Mouse (Mus musculus): ENCODE measurements at regions not wholly inside any gene's neighbourhood (a gene's known extent, or its start where the extent isn't known, plus 50 kb on each side); places are given as distances from the start of the nearest gene placed in this dataset.
"Not testable (repeated sequence)": the region's sequence is repeated elsewhere in the genome, so short reads cannot be mapped to it uniquely, and the experiment has no call there.

DNA sequence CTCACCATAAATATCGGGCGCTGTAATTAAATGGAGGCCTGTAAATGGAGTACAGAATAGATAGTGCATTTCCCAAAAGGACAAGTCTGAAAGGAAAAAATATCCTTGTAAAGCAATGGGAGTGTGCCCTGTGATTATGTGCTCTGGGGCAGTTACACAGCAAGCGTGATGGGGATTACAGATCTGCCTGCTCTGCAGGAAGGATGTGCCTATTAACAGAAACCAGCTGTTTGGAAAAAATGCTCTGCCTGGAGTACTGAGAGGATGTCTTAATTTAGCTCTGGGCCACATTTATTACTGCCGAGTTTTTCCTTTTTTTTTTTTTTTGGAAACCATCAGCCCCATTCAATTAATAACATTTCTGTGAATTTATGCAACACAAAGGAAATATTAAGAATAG, 344.9 kb upstream of the Tpk1 start:
- peak; percentile 26 for DNase-seq (ENCODE audit: low spot score)

DNA sequence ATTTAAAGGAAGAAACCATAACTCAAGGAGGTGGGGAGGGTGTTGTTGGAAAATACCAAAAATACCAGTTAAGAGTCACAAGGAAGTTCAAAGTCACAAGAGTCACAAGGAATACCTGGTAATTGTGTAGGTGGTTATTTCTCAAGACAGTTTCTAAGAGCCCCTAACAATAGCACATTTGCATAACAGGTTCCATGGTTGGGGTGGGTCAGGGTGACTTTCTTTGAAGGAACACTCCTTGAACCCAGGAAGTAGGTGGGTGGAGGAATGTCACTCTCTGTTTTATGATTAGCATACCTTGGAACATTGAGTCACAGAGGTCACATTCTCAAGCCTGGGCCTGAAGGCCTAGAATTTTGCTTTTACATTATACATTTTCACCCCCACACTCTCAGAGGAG, 341.1 kb upstream of the Tpk1 start:
- DNase-seq (ENCODE audit: low spot score), result not testable (repeated sequence)

Data from embryo, embryonic 10.5 days (tissue).